Mouse (Mus musculus) frontal cortex, postnatal 36 days (tissue): Measurements from ENCODE around the gene Usp49.
"Not testable (repeated sequence)": the region's sequence is repeated elsewhere in the genome, so short reads cannot be mapped to it uniquely, and the experiment has no call there.

ENCODE experiments used
- DNase-seq, 2 experiments: peaks; one replicate each; pipeline ENCODE4 v3.0.0; 2022; ENCODE audit warnings: low spot score in 2 of 2

Gene Usp49

DNA sequence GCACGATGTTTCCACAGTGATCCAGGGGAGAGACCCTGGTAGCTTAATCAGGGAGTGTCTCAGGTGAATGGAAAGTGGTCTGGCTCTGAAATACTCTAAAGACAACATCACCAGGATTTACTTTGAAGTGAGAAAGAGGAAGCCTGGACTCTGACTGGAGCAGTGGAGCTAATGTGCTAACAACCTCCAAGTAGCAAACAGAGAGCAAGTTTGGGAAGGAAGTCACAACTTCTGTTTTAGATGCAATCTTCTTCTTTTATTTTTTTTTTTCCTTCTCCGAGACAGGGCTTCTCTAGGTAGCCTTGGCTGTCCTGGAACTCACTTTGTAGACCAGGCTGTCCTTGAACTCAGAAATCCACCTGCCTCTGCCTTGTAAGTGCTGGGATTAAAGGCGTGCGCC, 21.3 kb upstream of the Usp49 start:
- no peak for DNase-seq

DNA sequence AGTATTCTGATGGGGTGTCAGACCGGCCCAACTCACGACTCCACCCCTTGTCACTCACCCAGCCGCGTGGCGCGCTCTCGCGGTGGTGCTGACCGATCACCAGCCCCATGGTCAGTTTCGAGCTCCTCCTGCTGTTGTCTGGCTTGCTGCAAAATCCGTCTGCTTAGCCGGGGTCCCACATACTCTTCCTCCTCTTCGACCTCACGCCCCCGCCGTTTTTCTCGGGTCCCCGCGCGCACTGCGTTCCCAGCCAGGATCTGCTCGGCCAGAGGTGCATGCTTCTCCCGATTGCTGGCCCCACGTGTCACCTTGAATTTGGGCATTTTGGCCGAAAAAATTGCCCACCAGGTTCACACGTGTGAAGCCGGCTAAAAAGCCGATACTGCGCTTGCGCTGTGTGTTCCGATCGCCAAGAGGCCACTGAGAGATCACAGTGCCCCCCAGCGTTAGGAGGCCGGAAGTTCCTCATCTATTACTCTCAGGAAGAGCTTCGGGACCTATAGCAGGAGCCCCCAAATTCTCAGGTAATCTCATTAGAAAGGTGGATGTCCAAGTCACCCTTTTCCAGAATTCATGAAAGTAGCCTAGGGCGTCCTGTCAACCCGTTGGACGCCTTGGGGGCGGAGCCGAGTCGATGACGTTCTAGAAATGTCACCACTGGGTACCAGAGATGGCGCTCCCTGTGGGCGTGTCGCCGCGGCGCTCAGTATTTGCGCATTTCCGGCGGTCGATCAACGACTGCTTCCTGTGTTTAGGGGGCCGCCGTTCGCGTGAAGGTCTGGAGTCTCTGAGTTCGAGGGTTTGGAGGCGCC, 19.4 kb upstream of the Usp49 start, which contains the start of the genes Bysl, Med20 and Gm20517:
Gene Bysl, minus strand, starts transcription at position 644 of the 812 bp plus-strand sequence.
Gene Med20, plus strand, starts transcription at position 734 of the 812 bp plus-strand sequence.
Gene Gm20517, plus strand, starts transcription at position 741 of the 812 bp plus-strand sequence.
- DNase-seq = peak; percentile 97

DNA sequence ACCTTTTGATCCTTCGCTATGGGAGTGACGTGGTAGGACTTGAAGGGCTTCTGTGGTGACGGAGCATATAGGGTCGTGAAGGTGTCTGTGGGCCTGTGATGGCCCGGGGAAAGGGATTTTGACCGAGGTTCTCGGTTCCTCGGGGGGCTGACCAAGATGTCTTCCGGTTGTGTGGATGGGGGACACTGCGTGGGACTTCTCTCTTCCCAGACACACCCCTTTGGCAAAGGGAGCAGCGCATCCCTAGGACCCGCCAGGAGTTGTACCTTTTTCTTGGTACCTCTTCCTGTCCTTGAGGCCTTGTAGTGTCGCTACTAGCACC, 18.9 kb upstream of the Usp49 start:
- DNase-seq = no peak

DNA sequence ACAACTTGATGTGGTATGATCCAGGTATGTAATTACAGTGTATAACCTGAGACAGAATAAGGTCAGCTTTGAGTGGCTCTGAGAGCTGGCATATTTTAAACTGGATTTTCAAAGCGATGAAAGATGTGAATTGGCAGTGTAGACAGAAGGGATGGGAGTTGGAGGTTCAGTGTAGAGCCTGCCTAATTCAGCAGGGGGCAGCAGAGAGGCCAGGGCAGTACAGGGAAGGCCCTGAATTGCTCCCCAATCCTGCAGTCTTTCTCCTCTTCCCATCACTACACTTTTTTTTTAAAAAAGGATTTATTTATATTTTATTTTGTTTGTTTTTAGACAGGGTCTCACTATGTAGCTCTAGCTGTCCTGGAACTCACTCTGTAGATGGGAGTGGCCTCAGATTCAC, 16.5 kb upstream of the Usp49 start:
- DNase-seq = no peak

DNA sequence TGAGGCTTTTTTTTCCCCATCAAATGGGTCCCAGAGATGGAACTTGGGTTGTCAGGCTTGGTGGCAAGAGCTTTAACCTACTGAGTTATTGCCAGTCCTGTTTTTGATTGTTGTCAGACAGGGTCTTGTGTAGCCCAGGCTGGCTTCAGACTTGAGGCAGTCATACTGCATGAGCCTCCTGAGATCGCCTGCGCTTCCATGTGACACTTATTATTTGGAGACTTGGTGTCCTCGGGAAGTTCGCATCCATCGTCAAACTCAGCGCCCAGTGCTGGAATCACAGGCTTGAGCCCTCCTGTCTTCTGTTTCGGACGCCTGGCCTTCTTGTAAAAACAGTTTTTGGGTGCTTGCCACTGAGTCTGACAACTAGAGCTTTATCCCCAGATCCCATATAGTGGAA, 14.4 kb upstream of the Usp49 start:
- no peak for DNase-seq

DNA sequence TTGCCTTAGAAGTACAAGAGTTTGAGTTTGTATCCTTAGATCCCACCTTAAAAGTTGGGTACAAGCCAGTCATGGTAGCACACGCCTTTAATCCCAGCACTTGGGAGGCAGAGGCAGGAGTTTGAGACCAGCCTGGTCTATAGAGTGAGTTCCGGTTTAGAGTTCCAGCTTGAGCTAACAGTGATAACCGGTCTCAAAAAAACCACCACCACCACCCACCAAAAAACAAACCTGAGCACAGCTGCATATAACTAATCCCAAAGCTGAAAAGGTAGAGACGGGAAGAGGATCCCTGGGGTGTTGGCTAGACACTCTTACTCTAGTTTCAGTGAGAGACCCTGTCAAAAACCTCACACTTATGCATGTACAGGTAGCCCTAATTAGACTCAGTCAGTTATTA, 13.8 kb upstream of the Usp49 start:
- DNase-seq = no peak

DNA sequence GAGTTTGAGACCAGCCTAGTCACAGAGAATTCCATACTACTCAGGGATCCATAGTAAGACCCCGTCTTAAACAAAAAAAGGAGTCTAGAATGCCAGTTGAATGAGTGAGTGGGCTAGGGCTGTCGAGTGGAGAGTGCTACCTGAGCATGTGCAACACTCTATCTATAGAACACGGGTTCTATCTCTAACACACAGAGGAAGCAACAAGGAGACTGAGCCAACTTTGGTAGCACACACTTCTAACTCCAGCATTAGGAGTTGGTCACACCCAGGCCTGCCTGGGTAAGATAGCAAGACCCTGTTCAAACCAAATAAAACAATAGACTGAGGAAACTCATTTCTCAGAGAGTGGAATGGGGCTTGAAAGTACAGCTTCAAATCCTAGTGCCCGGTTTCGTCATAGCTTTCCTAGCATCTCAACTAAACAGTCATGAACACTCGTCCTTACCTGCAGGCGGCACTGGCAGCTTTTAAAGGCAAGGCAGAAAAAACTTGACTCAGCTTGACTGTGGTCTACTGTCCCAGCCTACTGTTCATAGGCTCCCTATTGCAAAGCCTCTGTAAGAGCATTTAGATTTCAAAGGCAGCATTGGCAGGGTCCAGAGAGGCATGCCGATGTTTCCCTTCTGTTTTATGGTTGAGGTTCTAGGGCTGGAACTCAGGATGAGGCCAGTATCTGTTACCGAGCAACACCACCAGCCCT, 12.7 kb upstream of the Usp49 start:
- DNase-seq = no peak

DNA sequence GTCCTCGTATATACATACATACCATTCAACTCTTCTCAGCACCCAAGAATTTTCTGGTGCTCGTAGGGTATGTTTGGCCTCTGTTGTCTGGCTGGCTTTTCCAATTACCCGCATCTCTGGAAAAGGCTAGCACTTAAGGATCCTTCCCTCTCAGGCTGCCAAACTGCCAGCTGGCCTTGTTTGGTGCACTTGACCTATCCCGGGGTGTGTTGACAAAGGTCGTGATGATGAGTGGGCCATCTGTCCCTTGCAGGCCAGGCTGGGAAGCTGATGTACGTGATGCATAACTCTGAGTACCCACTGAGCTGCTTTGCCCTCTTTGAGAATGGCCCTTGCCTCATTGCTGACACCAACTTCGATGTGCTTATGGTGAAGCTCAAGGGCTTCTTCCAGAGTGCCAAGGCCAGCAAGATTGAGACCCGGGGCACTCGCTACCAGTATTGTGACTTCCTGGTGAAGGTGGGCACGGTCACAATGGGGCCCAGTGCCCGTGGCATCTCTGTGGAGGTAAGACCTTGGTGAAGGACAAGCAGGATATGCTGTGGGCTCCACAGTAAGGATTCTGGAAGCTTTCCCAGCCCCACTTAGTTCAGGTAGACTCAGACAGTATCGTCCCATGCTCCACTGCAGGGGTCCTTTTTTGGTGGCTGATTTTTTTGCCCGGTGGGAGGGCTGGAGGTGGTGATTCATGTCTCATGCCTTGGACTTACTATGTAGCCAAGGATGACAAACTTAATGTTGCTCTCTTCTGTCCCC, 11.8 kb upstream of the Usp49 start:
- no peak for DNase-seq

DNA sequence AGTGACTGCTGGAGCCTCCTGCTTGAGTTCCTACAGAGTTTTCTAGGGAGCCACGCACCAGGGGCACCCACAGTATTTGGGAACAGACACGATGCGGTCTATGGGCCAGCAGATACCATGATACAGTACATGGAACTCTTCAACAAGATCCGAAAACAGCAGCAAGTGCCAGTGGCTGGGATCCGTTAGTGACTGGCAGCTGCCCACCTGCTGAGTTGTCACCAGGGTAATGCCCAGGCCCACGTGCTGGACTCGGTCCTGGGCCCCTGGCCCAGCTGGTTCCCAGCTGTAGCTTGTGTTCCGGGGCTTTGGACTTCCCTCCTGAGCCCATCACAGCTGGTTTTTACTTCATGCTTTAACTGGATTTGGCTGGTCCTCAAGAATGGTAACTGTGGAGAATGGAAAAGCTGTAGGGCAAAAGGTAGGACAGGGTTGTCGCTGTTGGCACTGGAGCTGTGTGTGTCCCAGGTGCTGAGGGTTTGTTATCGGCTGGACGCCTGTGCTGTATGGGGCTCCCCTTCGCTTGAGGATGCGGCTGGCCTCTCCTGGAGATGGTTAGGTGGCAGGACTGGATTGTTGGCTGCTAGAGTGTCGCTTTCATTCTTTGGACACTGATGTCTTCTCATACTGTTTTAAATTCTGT, 7.5 kb upstream of the Usp49 start:
- DNase-seq = no peak

DNA sequence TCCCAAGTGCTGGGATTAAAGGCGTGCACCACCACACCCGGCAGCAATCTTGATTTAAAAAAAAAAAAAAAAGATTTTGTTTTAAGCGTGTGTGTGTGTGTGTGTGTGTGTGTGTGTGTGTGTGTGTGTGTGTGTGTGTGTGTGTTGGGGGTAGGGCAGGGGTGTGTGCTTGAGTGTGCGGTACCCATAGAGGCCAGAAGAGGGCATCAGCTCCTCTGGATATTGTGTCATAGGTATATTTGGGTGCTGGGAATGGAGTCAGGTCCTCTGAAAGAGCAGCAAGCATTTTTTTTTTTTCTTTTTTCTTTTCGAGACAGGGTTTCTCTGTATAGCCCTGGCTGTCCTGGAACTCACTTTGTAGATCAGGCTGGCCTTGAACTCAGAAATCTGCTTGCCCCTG, 5.9 kb upstream of the Usp49 start:
- not testable (repeated sequence) for DNase-seq

DNA sequence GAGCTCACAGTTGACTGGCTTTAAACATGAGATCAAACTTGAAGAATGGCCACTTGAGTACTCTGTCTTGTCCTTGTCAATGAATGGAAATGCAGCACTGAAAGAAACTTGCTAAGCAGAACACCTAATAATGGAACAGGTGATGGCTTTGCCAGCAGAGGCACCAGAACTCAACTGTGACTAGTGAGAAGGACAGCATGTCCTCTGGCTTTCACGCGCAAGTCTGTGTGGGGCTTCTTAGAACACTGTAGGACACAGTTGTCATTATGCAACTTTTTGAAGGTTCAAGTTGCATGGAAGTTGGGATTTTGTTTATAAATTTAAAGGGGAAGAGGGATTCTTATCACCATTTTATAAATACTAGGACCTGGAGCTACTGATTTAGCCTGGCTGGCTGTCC, 5.4 kb upstream of the Usp49 start:
- DNase-seq = no peak

DNA sequence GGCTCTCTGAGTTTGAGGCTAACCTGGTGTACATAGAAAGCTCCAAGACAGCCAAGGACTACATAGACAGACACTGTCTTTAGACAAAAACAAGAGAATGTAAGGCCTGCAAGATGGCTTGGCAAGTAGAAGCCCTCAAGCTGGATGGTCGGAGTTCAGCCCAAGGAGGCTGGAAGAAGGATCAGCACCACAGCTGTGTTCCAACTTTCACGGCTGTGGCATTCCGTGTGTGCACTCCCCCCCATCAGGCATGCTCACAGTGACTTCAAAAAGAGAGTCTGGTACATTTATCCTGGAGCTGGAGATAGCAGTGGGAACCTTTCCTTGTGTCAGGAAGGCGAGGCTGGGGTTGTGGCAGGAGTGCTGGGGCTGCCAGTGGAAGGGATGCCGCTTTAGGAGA, 4.5 kb upstream of the Usp49 start:
- DNase-seq = no peak

DNA sequence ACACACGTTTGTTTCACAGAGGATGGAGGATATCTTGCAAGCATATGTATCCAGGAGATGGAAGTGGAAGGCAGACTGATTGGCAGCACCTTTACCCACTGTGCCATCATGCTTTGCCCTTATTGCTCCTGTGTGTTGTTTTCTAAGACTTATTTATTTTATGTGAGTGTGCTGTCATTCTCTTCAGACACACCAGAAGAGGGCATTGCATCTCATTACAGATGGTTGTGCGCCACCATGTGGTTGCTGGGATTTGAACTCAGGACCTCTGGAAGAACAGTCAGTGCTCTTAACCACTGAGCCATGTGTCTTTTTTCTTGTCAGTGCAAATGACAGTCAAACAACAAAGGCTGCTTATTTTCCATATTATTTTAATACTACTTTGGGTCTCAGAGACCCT, 2.7 kb upstream of the Usp49 start:
- no peak for DNase-seq

DNA sequence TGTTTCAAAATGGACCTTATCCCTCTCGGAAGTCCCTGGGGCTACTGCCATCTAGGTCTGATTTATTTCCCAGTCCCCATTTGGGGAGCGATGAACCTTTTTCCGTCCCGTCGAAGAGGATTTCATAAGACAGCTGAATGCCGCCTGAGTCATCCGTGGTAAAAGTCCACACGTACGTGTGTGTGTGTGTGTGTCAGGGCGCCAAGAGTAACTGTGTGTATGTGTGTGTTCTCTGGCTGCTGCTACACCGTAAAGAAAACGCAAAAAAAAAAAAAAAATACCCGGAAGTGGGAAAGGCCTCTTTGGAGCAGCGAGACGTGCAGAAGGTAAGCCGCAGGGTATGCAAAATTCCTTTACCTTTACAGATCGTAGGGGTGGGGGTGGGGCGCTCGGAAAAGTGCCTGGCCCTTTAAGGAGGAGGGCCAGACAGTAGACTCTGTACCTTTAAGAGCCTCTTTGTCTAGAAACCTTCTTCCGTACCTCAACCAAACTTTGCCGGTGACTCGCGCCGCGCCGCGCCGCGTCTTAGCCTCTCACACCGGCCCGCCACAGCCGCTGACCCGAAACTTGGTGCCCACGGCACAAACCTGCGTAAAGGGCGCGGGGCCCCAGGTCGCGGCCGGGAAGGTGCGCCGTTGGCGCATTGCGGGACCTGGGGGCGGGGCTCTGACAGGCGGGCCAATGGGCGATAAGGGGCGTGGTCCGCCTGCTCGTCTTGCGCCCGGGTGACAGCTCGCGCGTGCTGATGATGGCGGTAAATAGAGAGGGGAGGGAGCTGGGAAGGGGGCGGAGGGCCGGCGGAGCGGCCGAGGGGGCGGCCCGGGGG, 1.4 kb upstream of the Usp49 start:
- DNase-seq = peak; percentile 91 to 93

DNA sequence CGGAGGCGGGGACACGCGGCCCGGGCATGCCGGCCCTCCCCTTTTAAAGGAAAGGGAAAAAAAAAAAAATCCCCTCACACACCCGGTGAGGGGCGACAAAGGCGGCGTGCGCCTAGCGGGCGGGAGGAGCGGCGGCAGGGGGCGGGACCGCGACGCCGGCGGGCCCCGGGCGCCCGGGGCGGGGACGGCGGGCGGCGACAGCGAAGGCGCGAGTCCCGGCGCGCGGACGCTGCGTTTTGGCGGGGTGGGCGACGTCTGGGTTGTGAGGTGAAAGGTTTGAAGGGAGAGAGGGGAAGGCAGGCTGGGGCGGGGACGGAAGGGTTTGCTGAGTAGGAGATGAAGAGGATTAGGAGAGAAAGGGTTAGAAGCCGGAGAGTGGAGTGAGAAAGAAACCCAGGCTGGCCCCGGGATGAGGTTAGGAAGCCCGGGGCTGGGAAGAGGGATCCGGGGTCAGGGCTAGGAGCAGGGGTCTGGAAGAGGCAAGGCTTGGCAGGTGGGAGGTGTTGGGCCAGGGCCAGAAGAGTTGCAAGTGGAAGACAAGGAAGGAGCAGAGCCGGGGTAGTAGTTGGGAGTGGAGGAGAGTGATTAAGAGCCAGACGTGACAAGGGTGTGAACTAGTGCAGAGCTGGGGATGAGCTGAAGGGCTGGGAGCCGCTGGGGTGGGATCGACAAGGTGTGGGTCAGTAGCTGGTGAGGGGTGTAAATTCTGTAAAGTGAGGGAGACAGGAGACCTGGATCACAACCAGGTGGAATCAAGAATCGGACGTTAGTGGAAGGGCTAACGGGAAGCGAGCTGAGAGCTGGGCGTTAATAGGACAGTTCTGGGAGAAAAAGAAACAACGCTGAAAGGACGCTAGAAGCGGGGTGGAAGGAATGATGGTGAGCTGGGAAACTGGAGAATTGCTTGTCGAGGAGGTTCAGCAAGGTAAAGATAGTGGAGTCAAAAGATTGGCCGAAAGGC, 493 bp upstream of the Usp49 start:
- DNase-seq = peak; percentile 28 to 35

DNA sequence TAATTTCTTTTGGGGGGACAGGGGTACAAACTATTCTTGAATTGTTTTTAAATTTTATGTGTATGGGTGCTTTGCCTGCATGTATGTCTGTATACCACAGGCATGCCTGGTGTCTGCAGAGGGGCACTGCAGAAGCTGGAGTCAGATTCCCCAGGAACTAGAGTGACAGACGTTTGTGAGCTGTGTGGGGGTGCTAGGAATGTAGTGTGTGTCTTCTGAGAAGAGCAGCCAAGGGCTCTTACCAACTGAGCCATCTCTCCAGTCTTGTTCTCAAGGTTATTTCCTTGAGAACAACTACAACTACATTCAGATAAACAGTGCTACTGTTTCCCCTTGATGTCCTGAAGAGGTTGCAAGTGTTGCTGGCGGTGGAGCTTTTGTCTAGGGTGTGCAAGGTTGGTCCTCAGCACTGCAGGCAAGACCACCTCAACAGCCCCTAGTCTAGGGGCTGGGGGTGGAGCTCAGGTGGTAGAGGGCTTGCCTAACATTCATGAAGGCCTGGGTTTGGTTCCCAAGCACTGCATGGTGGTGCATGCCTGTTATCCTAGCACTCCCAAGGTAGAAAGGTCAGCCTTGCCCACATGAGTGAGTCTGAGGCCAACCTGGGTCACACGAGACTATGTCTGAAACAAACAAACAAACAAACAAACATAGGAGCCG, 1.8 kb downstream of the Usp49 start:
- DNase-seq = no peak

DNA sequence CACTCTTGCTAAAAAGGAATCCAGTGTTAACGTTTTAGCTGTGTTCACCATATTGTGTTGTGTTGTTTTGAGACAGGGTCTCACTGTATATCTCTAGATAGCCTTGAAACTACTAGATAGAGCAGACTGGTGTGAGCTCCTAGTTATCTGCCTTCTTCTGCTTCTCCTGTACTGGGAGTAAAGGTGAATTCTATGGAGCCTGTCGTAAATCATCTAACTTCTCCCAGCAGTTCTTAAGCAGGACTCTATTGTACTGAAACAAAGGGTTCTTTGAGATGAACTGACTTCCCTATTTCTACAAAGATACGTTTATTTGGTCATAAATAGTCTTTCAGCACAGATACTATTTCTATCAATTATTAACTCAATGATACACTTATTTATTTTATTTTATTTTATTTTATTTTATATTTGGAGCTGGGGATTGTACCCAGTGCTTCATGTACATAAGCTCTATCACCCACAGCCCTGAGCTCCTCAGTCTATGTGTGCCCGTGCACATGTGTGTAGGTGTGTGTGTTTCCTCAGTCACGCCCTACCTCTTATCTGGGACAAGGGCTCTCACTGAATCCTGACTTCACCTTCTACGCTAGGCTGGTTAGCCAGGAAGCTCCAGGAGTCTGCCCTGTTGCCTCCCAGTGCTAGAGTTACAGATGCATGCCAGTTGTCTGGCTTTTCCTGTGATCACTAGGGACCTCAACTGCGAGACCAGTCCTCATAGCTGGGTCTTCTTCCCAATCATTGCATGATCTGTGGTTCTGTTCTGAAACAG, 3.7 kb downstream of the Usp49 start:
- no peak for DNase-seq

DNA sequence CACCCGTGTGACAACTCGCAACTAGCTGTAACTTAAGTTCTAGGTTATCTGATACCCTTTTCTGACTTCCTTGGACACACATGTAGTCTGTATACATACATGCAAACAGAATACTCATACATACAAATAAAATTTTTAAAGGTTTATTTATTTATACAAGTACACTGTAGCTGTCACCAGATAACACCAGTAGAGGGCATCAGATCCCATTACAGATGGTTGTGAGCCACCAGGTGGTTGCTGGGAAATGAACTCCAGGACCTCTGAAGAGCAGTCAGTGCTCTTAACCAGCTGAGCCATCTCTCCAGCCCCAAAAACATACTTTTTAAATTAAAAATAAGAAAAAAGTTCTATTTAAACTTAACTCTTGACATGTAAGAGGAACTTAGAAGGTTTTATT, 12.5 kb downstream of the Usp49 start:
- no peak for DNase-seq

DNA sequence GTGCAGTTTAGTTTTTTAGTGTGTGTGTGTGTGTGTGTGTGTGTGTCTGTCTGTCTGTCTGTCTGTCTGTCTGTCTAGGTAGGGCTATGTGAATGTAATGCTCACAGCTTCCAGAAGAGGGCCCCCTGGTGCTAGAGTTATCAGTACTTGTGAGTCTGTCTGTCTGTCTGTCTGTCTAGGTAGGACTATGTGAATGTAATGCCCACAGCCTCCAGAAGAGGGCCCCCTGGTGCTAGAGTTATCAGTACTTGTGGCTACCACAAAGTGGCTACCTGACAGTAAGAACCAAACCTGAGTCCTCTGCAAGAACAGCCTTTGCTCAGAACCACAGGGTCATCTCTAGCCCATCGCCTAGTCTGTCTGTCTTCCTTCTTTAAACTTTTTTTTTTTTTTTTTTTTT, 16.2 kb downstream of the Usp49 start:
- peak; percentile 28 to 55 for DNase-seq
